In the genomic region with DNA sequence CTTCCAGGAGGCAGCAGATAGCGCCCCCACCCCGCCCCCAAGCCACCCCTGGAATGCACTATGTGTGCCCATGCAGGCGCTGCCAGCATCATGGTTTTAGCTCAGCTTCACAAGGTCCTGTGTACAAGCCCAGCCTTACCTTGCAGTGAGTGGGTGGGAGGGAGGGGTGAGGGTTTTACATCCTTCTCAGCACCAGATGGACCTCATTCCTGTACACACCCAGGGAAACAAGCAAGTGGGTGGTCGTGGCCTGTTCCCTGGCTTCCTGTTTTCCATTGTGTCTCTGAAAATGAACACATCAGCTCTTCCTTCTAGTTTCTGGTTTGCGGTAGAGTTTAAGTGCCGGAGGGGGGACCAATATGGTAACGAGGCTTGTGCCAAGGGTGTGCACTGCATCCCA, we compare ENCODE assay signal across 25 mouse cellular contexts.
DNase-seq lines count a peak whose midpoint lies in the region; ATAC-seq lines count a peak whose summit lies in the region.
"Had no signal": no experiment of that assay in that cellular context is flagged by ENCODE, and none has a peak within 500 bp of the region (broad histone marks: within the 10 kb centered on the region; RNA-seq: fewer than 3 reads in every experiment).

No protein-coding gene starts in this region.

- no peak overlapping the region for H3K4me3 ChIP-seq in intestine, embryonic 16.5 days (ENCODE audit: low read length)
- H3K4me3 ChIP-seq in intestine, embryonic 15.5 days (replicated peaks), result no peak overlapping the region
- H3K4me3 ChIP-seq in lung, embryonic 16.5 days (ENCODE audit: low read length), result no peak overlapping the region
- no peak overlapping the region for H3K4me3 ChIP-seq in embryonic facial prominence, embryonic 15.5 days (replicated peaks)
- H3K4me3 ChIP-seq: erythroblast, embryonic 14.5 days; limb, embryonic 15.5 days had no signal

- H3K27ac ChIP-seq in intestine, embryonic 16.5 days (ENCODE audit: low read length), result no peak overlapping the region
- H3K27ac ChIP-seq in intestine, embryonic 15.5 days, result no peak overlapping the region
- no peak overlapping the region for H3K27ac ChIP-seq in lung, embryonic 16.5 days (ENCODE audit: low read length)
- H3K27ac ChIP-seq in embryonic facial prominence, embryonic 15.5 days (replicated peaks), result 0 out of 2 replicates have a peak overlapping the region, but pooled peaks have one; percentile 39
- H3K27ac ChIP-seq: hindbrain, postnatal 0 days; kidney, postnatal 0 days; liver, embryonic 14.5 days had no signal

- ATAC-seq in intestine, embryonic 16.5 days, result 0 out of 2 replicates have a peak, but pooled peaks have one; percentile 28
- ATAC-seq in intestine, embryonic 15.5 days, result no peak
- peak; percentile 72 for ATAC-seq in lung, embryonic 16.5 days (ENCODE audit: low read depth)
- ATAC-seq in embryonic facial prominence, embryonic 15.5 days (ENCODE audit: insufficient number of reproducible peaks, low FRiP score, low TSS enrichment, low read depth), result peak; percentile 78
- ATAC-seq: activated CD4-positive, CD25-positive, alpha-beta regulatory T cell, adult 4 months; forebrain, embryonic 14.5 days; hindbrain, postnatal 0 days had no signal

- peaks cover 11% of the 10 kb centered on the region; the same call in 1 of the 2 replicates for H3K4me1 ChIP-seq in intestine, embryonic 16.5 days (ENCODE audit: control insufficient read depth, insufficient read depth, low read length)
- peaks cover 23% of the 10 kb centered on the region for H3K4me1 ChIP-seq in intestine, embryonic 15.5 days (replicated peaks)
- H3K4me1 ChIP-seq in lung, embryonic 16.5 days (replicated peaks; ENCODE audit: control insufficient read depth, insufficient read depth, low read length), result peaks cover 19% of the 10 kb centered on the region
- H3K4me1 ChIP-seq in embryonic facial prominence, embryonic 15.5 days, result peaks cover 41% of the 10 kb centered on the region

- no peak overlapping the region for H3K9ac ChIP-seq in intestine, embryonic 16.5 days (ENCODE audit: low read depth, low read length)
- H3K9ac ChIP-seq in intestine, embryonic 15.5 days, result no peak overlapping the region
- H3K9ac ChIP-seq in lung, embryonic 16.5 days (ENCODE audit: low read length), result no peak overlapping the region
- no peak overlapping the region for H3K9ac ChIP-seq in embryonic facial prominence, embryonic 15.5 days
- H3K9ac ChIP-seq: limb, embryonic 15.5 days; liver, embryonic 14.5 days had no signal

- no peaks in the 10 kb centered on the region for H3K9me3 ChIP-seq in intestine, embryonic 16.5 days (ENCODE audit: control insufficient read depth, low read length)
- no peaks in the 10 kb centered on the region for H3K9me3 ChIP-seq in intestine, embryonic 15.5 days
- H3K9me3 ChIP-seq in lung, embryonic 16.5 days (ENCODE audit: control insufficient read depth, low read length), result no peaks in the 10 kb centered on the region
- no peaks in the 10 kb centered on the region for H3K9me3 ChIP-seq in embryonic facial prominence, embryonic 15.5 days (replicated peaks)
- H3K9me3 ChIP-seq: limb, embryonic 15.5 days had no signal

- H3K27me3 ChIP-seq in intestine, embryonic 16.5 days (replicated peaks; ENCODE audit: control insufficient read depth, insufficient read depth, low read length), result peaks cover 2% of the 10 kb centered on the region; the same call in 1 of the 2 replicates
- peaks cover 3% of the 10 kb centered on the region; the same call in 1 of the 2 replicates for H3K27me3 ChIP-seq in intestine, embryonic 15.5 days (replicated peaks)
- no peaks in the 10 kb centered on the region; the same call in 1 of the 2 replicates for H3K27me3 ChIP-seq in lung, embryonic 16.5 days (ENCODE audit: control insufficient read depth, insufficient read depth, low read depth, low read length)
- H3K27me3 ChIP-seq in embryonic facial prominence, embryonic 15.5 days, result peaks cover 20% of the 10 kb centered on the region

- no peak overlapping the region for H3K4me2 ChIP-seq in intestine, embryonic 16.5 days (ENCODE audit: low read depth, low read length)
- H3K4me2 ChIP-seq in intestine, embryonic 15.5 days (replicated peaks), result no peak overlapping the region
- H3K4me2 ChIP-seq in lung, embryonic 16.5 days (ENCODE audit: low read depth, low read length), result no peak overlapping the region
- H3K4me2 ChIP-seq in embryonic facial prominence, embryonic 15.5 days (replicated peaks), result no peak overlapping the region
- H3K4me2 ChIP-seq: heart, embryonic 11.5 days; limb, embryonic 15.5 days had no signal

- H3K36me3 ChIP-seq in intestine, embryonic 16.5 days (ENCODE audit: control insufficient read depth, insufficient read depth, low read length), result no peaks in the 10 kb centered on the region
- H3K36me3 ChIP-seq in intestine, embryonic 15.5 days, result no peaks in the 10 kb centered on the region
- no peaks in the 10 kb centered on the region for H3K36me3 ChIP-seq in lung, embryonic 16.5 days (ENCODE audit: control insufficient read depth, insufficient read depth, low read length)
- no peaks in the 10 kb centered on the region for H3K36me3 ChIP-seq in embryonic facial prominence, embryonic 15.5 days
- H3K36me3 ChIP-seq: limb, embryonic 15.5 days had no signal

- 65% methylated on average over 7 of the region's 7 CpGs for WGBS in intestine, embryonic 16.5 days
- 54% methylated on average over 7 of the region's 7 CpGs for WGBS in intestine, embryonic 15.5 days
- WGBS in lung, embryonic 16.5 days, result 46% methylated on average over 7 of the region's 7 CpGs
- 37% methylated on average over 7 of the region's 7 CpGs for whole genome bisulfite sequencing in embryonic facial prominence, embryonic 15.5 days

- DNase-seq in lung, adult 18-20 months, result no peak
- peak; percentile 24 for DNase-seq in brain, adult 2 months (ENCODE audit: low read depth, low spot score)
- no peak for DNase-seq in T-cell, adult 2 months (ENCODE audit: low spot score)
- DNase-seq in adrenal gland, adult 18-20 months (ENCODE audit: low spot score in 2 of 2), result no peak
- DNase-seq: adrenal gland, postnatal 10 days; B cell, adult 2 months; gastrocnemius, postnatal 10 days; heart, adult 11 months; heart, postnatal 14 days; kidney, adult 11 months; lung, postnatal 36 days; right cerebral cortex, postnatal 14 days; thymus, postnatal 14 days had no signal
